Mouse (Mus musculus) ES-E14 (cell line): ENCODE results near the gene Faim. TPM values are rescaled to one million over a fixed set of nuclear protein-coding genes. Genes with fewer than 3 reads are reported as not detected.

Experiments
- DNase-seq: peaks from one replicate; pipeline ENCODE4 v3.0.0-alpha.2; 2013; ENCODE audit warnings: low read depth, low spot score
- H3K27ac ChIP-seq: 2 replicates; pipeline ENCODE4 v1.5.1; 2012; ENCODE audit warnings: low read depth, mild to moderate bottlenecking, low read length, moderate library complexity, mixed read lengths; ENCODE audit not compliant: poor library complexity, insufficient read depth, severe bottlenecking
- H3K36me3 ChIP-seq: 2 replicates; pipeline ENCODE4 v1.6.1; 2012; ENCODE audit warnings: mild to moderate bottlenecking, low read length, moderate library complexity, mixed read lengths; ENCODE audit not compliant: control insufficient read depth, poor library complexity, insufficient read depth, severe bottlenecking
- H3K4me1 ChIP-seq, 2 experiments: fragments of 150-350 bp in 1 of 2; sonication (generic) in 1 of 2; 2 replicates each; pipeline ENCODE4 v1.6.1; 2012; ENCODE audit warnings: low read length in 2 of 2, mild to moderate bottlenecking in 1 of 2, mixed read lengths in 1 of 2; ENCODE audit not compliant: control insufficient read depth in 2 of 2, insufficient read depth in 2 of 2, poor library complexity in 1 of 2
- H3K4me3 ChIP-seq, 2 experiments: fragments of 150-350 bp in 1 of 2; sonication (generic) in 1 of 2; 2 replicates each; pipeline ENCODE4 v1.5.1; 2012; ENCODE audit warnings: low read length in 2 of 2, low read depth in 1 of 2, mild to moderate bottlenecking in 1 of 2, mixed read lengths in 1 of 2; ENCODE audit not compliant: insufficient read depth in 1 of 2, poor library complexity in 1 of 2, severe bottlenecking in 1 of 2
- H3K9ac ChIP-seq: 2 replicates; pipeline ENCODE4 v1.6.1; 2012; ENCODE audit warnings: low read depth, mild to moderate bottlenecking, low read length, mixed read lengths; ENCODE audit not compliant: poor library complexity, insufficient read depth, severe bottlenecking
- H3K9me3 ChIP-seq: fragments of 150-350 bp; sonication (generic); 2 replicates; pipeline ENCODE4 v1.6.1; 2012; ENCODE audit warnings: low read depth, mild to moderate bottlenecking, low read length; ENCODE audit not compliant: control insufficient read depth, insufficient read depth
- CHD2 ChIP-seq: IDR thresholded peaks from 2 replicates; pipeline ENCODE4 v1.6.1; 2014; ENCODE audit warnings: mild to moderate bottlenecking, low read depth, low read length, inconsistent platforms
- HCFC1 ChIP-seq: IDR thresholded peaks from 2 replicates; pipeline ENCODE4 v1.6.1; 2012; ENCODE audit warnings: low read length, inconsistent platforms, borderline replicate concordance; ENCODE audit not compliant: insufficient read depth
- MAFK ChIP-seq: IDR thresholded peaks from 2 replicates; pipeline ENCODE4 v1.6.1; 2014; ENCODE audit warnings: mild to moderate bottlenecking, low read depth, low read length, inconsistent platforms; ENCODE audit not compliant: insufficient read depth
- ZC3H11A ChIP-seq: IDR thresholded peaks from 2 replicates; pipeline ENCODE4 v1.6.1; 2012; ENCODE audit warnings: low read depth, mild to moderate bottlenecking, inconsistent platforms, low read length, borderline replicate concordance
- ZNF384 ChIP-seq: IDR thresholded peaks from 2 replicates; pipeline ENCODE4 v1.6.1; 2012; ENCODE audit warnings: low read depth, low read length, inconsistent platforms
- in situ Hi-C, 2 experiments: fragments of 600-800 bp; cut with MboI; formaldehyde crosslinking; loops; one replicate each; pipeline ENCODE4 v1.15.1; 2025; ENCODE audit warnings: low sequenced_read_pairs in 2 of 2, inconsistent platforms in 1 of 2; ENCODE audit not compliant: unreplicated experiment in 2 of 2
- total RNA-seq: library from RNA; depleted of rRNA; stranded (reverse); fragments of 300-350 nt; gene quantifications from 2 replicates; pipeline ENCODE4 v1.2.3, GENCODE M21; 2012

Faim gene
- total RNA-seq, 1 experiment: 30.9 TPM

DNA sequence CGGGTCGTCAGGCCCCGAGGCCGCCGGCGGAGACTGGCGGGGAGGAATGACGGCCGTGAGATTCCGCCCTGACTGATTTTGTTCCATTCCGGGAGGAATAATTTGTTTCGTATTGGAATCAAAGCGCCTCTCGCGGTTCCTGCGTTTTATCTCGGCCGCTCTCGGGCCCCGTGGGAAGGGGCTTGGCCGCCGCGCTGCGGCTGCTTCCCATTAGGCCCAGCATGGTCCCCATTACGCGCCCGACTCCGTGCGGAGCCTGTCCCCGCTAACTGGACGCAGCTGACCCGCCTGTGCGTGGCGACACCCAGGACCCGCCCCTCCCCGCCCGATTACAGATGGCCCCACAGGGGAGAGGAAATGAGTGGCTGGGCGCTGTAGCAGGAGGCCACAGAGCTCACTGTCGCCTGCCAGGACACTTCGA is 13.1 kb upstream of the Faim start:
- TF ChIP-seq ZNF384: no peak
- TF ChIP-seq MAFK: no peak
- no peak for TF ChIP-seq HCFC1
- TF ChIP-seq ZC3H11A: no peak
- TF ChIP-seq CHD2: no peak
- no peak for DNase-seq
- H3K36me3 ChIP-seq: no peaks in the 10 kb centered on the region
- in situ Hi-C loops: no loop called here
- peak overlapping the region; percentile 50 to 52 for H3K4me3 ChIP-seq
- no peaks in the 10 kb centered on the region for H3K9me3 ChIP-seq
- peaks cover 0 to 4% of the 10 kb centered on the region in 2 experiments; a peak in 1 of 4 replicates for H3K4me1 ChIP-seq
- no peak overlapping the region for H3K27ac ChIP-seq
- peak overlapping the region; percentile 47; the same call in 1 of the 2 replicates for H3K9ac ChIP-seq

DNA sequence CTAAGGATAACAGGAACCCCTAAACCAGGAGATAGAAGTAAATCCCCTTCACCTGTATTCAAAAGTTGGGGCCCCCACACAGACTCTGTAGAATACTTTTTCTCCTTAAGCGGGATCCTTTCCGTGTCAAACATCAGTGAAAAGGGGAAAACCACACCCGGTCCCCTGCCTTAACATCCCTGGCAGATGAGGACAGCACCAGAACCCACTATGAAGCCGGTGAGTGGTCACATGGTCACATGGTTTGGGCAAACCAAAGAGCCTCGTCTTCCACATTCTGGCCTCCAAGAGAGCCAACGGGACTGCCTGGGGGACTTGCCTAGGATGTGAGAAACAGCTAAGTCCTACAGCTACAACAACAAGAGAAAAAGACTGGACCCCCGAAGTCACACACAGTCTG is 12.6 kb upstream of the Faim start:
- peak overlapping the region; percentile 50 to 52; a peak in 3 of 4 replicates for H3K4me3 ChIP-seq
- DNase-seq: no peak
- H3K9me3 ChIP-seq: no peaks in the 10 kb centered on the region
- H3K4me1 ChIP-seq: peaks cover 0 to 4% of the 10 kb centered on the region in 2 experiments; a peak in 1 of 4 replicates
- H3K9ac ChIP-seq: no peak overlapping the region
- TF ChIP-seq ZNF384 (no peak), MAFK (no peak), ZC3H11A (no peak), HCFC1 (no peak), CHD2 (no peak)
- no peaks in the 10 kb centered on the region for H3K36me3 ChIP-seq
- in situ Hi-C loops: no loop called here
- H3K27ac ChIP-seq: no peak overlapping the region

DNA sequence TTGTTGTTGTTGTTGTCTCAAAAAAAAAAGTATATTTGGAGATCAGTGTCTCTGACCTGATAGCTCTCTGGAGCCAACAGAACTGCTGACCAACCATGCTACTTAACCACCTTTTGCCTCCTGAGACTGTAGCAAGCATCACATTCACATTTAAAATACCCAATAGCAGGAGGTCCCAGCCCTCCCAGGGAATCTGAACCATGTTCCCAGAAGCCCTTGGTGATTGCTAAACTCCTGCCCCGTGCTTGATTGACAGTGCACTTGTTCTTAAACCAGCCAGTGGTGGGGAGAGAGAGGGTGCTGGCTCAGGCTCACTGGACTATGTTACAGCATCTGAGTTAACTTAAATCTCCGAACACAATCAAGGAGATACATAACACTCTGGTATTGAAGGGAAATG is 11.3 kb upstream of the Faim start:
- in situ Hi-C loops: no loop called here

DNA sequence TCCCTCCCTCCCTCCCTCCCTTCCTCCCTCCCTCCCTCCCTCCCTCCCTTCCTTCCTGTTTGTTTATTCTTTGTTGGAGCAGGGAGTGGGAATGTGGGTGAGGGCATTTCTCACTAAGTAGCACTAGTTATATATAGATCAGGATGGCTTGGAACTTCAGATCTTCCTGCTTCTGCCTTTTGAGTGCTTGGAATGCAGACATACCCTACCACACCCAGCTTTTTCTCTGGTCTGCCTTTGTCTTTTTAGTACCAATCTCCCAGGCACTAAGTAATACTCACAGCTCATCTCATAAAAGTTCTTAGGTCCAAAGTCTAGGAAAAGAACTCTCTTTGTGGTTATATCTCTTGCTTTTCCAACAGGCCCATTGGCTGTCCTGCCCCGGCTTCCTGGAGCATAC is 10.1 kb upstream of the Faim start:
- in situ Hi-C loops: no loop called here
- DNase-seq: no peak

More for the DNA sequence above, 11.3 kb upstream of the Faim start:
- Histone ChIP-seq H3K4me3 (no peak overlapping the region), H3K4me1 (peaks cover 0 to 7% of the 10 kb centered on the region in 2 experiments; a peak in 1 of 4 replicates), H3K36me3 (no peaks in the 10 kb centered on the region), H3K27ac (no peak overlapping the region), H3K9ac (no peak overlapping the region), H3K9me3 (no peaks in the 10 kb centered on the region)
- TF ChIP-seq CHD2 (no peak), ZC3H11A (no peak), ZNF384 (no peak), MAFK (no peak), HCFC1 (no peak)
- no peak for DNase-seq

DNA sequence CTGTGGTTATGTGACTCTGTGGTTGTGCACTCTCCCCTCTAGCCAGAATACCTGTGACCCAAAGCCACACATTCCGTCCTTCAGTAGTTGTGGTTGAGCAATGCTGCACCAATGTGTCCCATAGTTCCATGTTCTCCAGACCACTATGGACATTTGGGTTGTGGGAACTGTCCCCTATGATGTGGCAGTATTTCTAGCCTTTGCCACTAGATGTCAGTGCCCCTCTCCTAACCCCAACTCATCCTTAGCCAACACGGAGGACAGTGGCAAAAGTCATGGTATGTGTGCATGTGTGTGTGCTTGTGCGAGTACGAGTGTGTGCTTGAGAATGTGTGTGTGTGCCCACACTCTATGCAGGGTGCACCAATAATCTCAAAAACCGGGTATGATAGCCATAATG is 9.7 kb upstream of the Faim start:
- Histone ChIP-seq H3K36me3 (no peaks in the 10 kb centered on the region), H3K9ac (no peak overlapping the region), H3K4me3 (no peak overlapping the region), H3K27ac (no peak overlapping the region), H3K9me3 (no peaks in the 10 kb centered on the region), H3K4me1 (peaks cover 0 to 7% of the 10 kb centered on the region in 2 experiments; a peak in 1 of 4 replicates)
- in situ Hi-C loops: no loop called here
- TF ChIP-seq MAFK: no peak
- TF ChIP-seq CHD2: no peak
- TF ChIP-seq HCFC1: no peak
- no peak for TF ChIP-seq ZNF384
- peak; percentile 48; the same call in 1 of the 2 replicates for TF ChIP-seq ZC3H11A
- DNase-seq: no peak

More for the DNA sequence above, 10.1 kb upstream of the Faim start:
- Histone ChIP-seq H3K27ac (no peak overlapping the region), H3K4me3 (no peak overlapping the region), H3K9me3 (no peaks in the 10 kb centered on the region), H3K4me1 (peaks cover 0 to 7% of the 10 kb centered on the region in 2 experiments; a peak in 1 of 4 replicates), H3K36me3 (no peaks in the 10 kb centered on the region), H3K9ac (no peak overlapping the region)
- TF ChIP-seq ZNF384 (no peak), MAFK (no peak), ZC3H11A (no peak), CHD2 (no peak), HCFC1 (no peak)
